Mouse (Mus musculus): ENCODE results near the gene Timm50.

Timm50 gene

GRCm38 (mm10) chr7:28311926-28312543 is at the start of gene Timm50:
Gene Timm50 (minus strand): TSS chr7:28312072.
- peak; percentile 99 for DNase-seq

GRCm38 (mm10) chr7:28360291-28360690 is 48.4 kb upstream of the Timm50 start:
- no peak for DNase-seq

- DNase-seq = no peak
Observed at GRCm38 (mm10) chr7:28359854-28360253, 48.0 kb upstream of the Timm50 start.

- no peak for DNase-seq
Observed at GRCm38 (mm10) chr7:28358431-28358830, 46.6 kb upstream of the Timm50 start.

- no peak for DNase-seq
Observed at GRCm38 (mm10) chr7:28357984-28358383, 46.1 kb upstream of the Timm50 start.

- no peak for DNase-seq
Observed at GRCm38 (mm10) chr7:28356981-28357380, 45.1 kb upstream of the Timm50 start.

- DNase-seq = peak; percentile 64
Observed at GRCm38 (mm10) chr7:28355221-28355620, 43.3 kb upstream of the Timm50 start.

- no peak for DNase-seq
Observed at GRCm38 (mm10) chr7:28354596-28354995, 42.7 kb upstream of the Timm50 start.

GRCm38 (mm10) chr7:28354113-28354581 is 42.3 kb upstream of the Timm50 start:
- DNase-seq = no peak

- DNase-seq = peak; percentile 55
Observed at GRCm38 (mm10) chr7:28353267-28353666, 41.4 kb upstream of the Timm50 start.

- no peak for DNase-seq
Observed at GRCm38 (mm10) chr7:28351676-28352191, 39.9 kb upstream of the Timm50 start.

- DNase-seq = peak; percentile 99
Observed at GRCm38 (mm10) chr7:28350155-28350883, 38.4 kb upstream of the Timm50 start, which contains the start of gene Rps16. Gene Rps16 (plus strand): TSS chr7:28350652.

GRCm38 (mm10) chr7:28348601-28349000 is 36.7 kb upstream of the Timm50 start:
- no peak for DNase-seq

GRCm38 (mm10) chr7:28347746-28348145 is 35.9 kb upstream of the Timm50 start:
- DNase-seq = no peak

GRCm38 (mm10) chr7:28344637-28345036 is 32.8 kb upstream of the Timm50 start:
- peak; percentile 84 for DNase-seq

- DNase-seq = no peak
Observed at GRCm38 (mm10) chr7:28341381-28341780, 29.5 kb upstream of the Timm50 start.

GRCm38 (mm10) chr7:28339213-28339917 is 27.5 kb upstream of the Timm50 start:
- peak; percentile 66 for DNase-seq

- peak; percentile 97 for DNase-seq
Observed at GRCm38 (mm10) chr7:28338108-28338998, 26.5 kb upstream of the Timm50 start, which contains the start of gene Supt5. Gene Supt5 (minus strand): TSS chr7:28338746.

GRCm38 (mm10) chr7:28335471-28335870 is 23.6 kb upstream of the Timm50 start:
- DNase-seq = no peak

- no peak for DNase-seq
Observed at GRCm38 (mm10) chr7:28334534-28334933, 22.7 kb upstream of the Timm50 start.

- DNase-seq = no peak
Observed at GRCm38 (mm10) chr7:28328260-28328659, 16.4 kb upstream of the Timm50 start.

- no peak for DNase-seq
Observed at GRCm38 (mm10) chr7:28326457-28326856, 14.6 kb upstream of the Timm50 start.

Data from thymus, postnatal 4 days (tissue).